Mouse (Mus musculus) embryonic facial prominence, embryonic 14.5 days (tissue): ENCODE results near the gene Rims3. TPM values are rescaled to one million over a fixed set of nuclear protein-coding genes. Genes with fewer than 3 reads are reported as not detected.

Source experiments
- ATAC-seq: fragments of 200-750 bp; cut with Nextera tagmentation; 2 replicates; pipeline ENCODE4 v1.8.0; 2017; ENCODE audit warnings: low read depth, moderate number of reproducible peaks, moderate TSS enrichment
- DNase-seq: peaks from one replicate; pipeline ENCODE4 v3.0.0-alpha.2; 2015; ENCODE audit warnings: low spot score
- H3K27ac ChIP-seq: fragments of 300-500 bp; sonication (generic); replicated peaks from 2 replicates; pipeline ENCODE4 v1.5.1; 2014; ENCODE audit warnings: low read depth, mild to moderate bottlenecking, low read length, moderate library complexity
- H3K27me3 ChIP-seq: fragments of 300-500 bp; sonication (generic); replicated peaks from 2 replicates; pipeline ENCODE4 v1.6.1; 2014; ENCODE audit warnings: low read length; ENCODE audit not compliant: control insufficient read depth, insufficient read depth
- H3K36me3 ChIP-seq: fragments of 300-500 bp; sonication (generic); 2 replicates; pipeline ENCODE4 v1.6.1; 2014; ENCODE audit warnings: low read length, mixed read lengths; ENCODE audit not compliant: control insufficient read depth, insufficient read depth
- H3K4me1 ChIP-seq: fragments of 300-500 bp; sonication (generic); 2 replicates; pipeline ENCODE4 v1.6.1; 2014; ENCODE audit warnings: antibody characterized with exemption, low read length; ENCODE audit not compliant: control insufficient read depth, insufficient read depth
- H3K4me2 ChIP-seq: fragments of 300-500 bp; sonication (generic); 2 replicates; pipeline ENCODE4 v1.6.1; 2014; ENCODE audit warnings: low read depth, mild to moderate bottlenecking, low read length, moderate library complexity, mixed read lengths
- H3K4me3 ChIP-seq: fragments of 300-500 bp; sonication (generic); 2 replicates; pipeline ENCODE4 v1.5.1; 2014; ENCODE audit warnings: low read depth, mild to moderate bottlenecking, low read length
- H3K9ac ChIP-seq: fragments of 300-500 bp; sonication (generic); 2 replicates; pipeline ENCODE4 v1.6.1; 2014; ENCODE audit warnings: low read depth, mild to moderate bottlenecking, low read length, moderate library complexity, mixed read lengths
- H3K9me3 ChIP-seq: fragments of 300-500 bp; sonication (generic); 2 replicates; pipeline ENCODE4 v1.6.1; 2016; ENCODE audit warnings: low read length; ENCODE audit not compliant: control insufficient read depth
- WGBS: fragments of 180-500 bp; shearing (Covaris S2); extraction: QIAGEN DNeasy Blood & Tissue Kit; methylation state at CpG from one replicate; pipeline ENCODE4 v1.1.7; 2014; 5-methylcytosine and 5-hydroxymethylcytosine counted together
- polyA plus RNA-seq: library from polyadenylated mRNA; unstranded; fragments of >200 nt; fragmentation: Nextera tagmentation; extraction: Ambion mirVana; gene quantifications from 2 replicates; pipeline ENCODE4 v1.2.1, GENCODE M21; 2014

The Rims3 gene
- polyA plus RNA-seq, 1 experiment from 2014 or later: 3.4 TPM

GRCm38 (mm10) chr4:120841342-120841741, 13.3 kb upstream of the Rims3 start:
- no peak overlapping the region for H3K27ac ChIP-seq
- DNase-seq (no peak), ATAC-seq (no peak)
- no peak overlapping the region for H3K4me2 ChIP-seq
- 82% methylated on average over 3 of the region's 3 CpGs for WGBS
- no peaks in the 10 kb centered on the region for H3K4me1 ChIP-seq
- no peaks in the 10 kb centered on the region for H3K9me3 ChIP-seq
- H3K36me3 ChIP-seq: no peaks in the 10 kb centered on the region
- H3K4me3 ChIP-seq: no peak overlapping the region
- H3K27me3 ChIP-seq: no peaks in the 10 kb centered on the region
- H3K9ac ChIP-seq: no peak overlapping the region

GRCm38 (mm10) chr4:120844423-120845082, 10.1 kb upstream of the Rims3 start:
- Histone ChIP-seq H3K4me3 (no peak overlapping the region), H3K9ac (no peak overlapping the region), H3K27ac (no peak overlapping the region), H3K4me1 (no peaks in the 10 kb centered on the region), H3K36me3 (no peaks in the 10 kb centered on the region), H3K4me2 (no peak overlapping the region), H3K27me3 (no peaks in the 10 kb centered on the region), H3K9me3 (no peaks in the 10 kb centered on the region)
- ATAC-seq (no peak), DNase-seq (no peak)
- 47% methylated on average over 7 of the region's 7 CpGs for WGBS

- Histone ChIP-seq H3K4me2 (no peak overlapping the region), H3K9ac (no peak overlapping the region), H3K4me3 (no peak overlapping the region), H3K4me1 (no peaks in the 10 kb centered on the region), H3K27ac (no peak overlapping the region), H3K27me3 (no peaks in the 10 kb centered on the region), H3K9me3 (no peaks in the 10 kb centered on the region), H3K36me3 (no peaks in the 10 kb centered on the region)
- DNase-seq (no peak), ATAC-seq (no peak)
- WGBS: 72% methylated on average over 4 of the region's 4 CpGs
These were observed 9.5 kb upstream of the Rims3 start for GRCm38 (mm10) chr4:120845098-120845497.

- H3K4me3 ChIP-seq: no peak overlapping the region
- 83% methylated on average over 6 of the region's 6 CpGs for WGBS
- H3K4me2 ChIP-seq: no peak overlapping the region
- no peak overlapping the region for H3K9ac ChIP-seq
- H3K4me1 ChIP-seq: no peaks in the 10 kb centered on the region
- peaks cover 1% of the 10 kb centered on the region; the same call in 1 of the 2 replicates for H3K9me3 ChIP-seq
- H3K36me3 ChIP-seq: no peaks in the 10 kb centered on the region
- H3K27me3 ChIP-seq: peaks cover 8% of the 10 kb centered on the region; the same call in 1 of the 2 replicates
- DNase-seq (no peak), ATAC-seq (no peak)
- H3K27ac ChIP-seq: no peak overlapping the region
These were observed 5.7 kb upstream of the Rims3 start for GRCm38 (mm10) chr4:120848909-120849308.

GRCm38 (mm10) chr4:120849451-120849850, 5.2 kb upstream of the Rims3 start:
- Histone ChIP-seq H3K36me3 (no peaks in the 10 kb centered on the region), H3K9ac (no peak overlapping the region), H3K4me2 (no peak overlapping the region), H3K9me3 (peaks cover 7% of the 10 kb centered on the region; the same call in 1 of the 2 replicates), H3K4me1 (no peaks in the 10 kb centered on the region), H3K27ac (no peak overlapping the region), H3K4me3 (no peak overlapping the region), H3K27me3 (peaks cover 13% of the 10 kb centered on the region)
- DNase-seq: no peak
- ATAC-seq: no peak
- 66% methylated on average over 11 of the region's 11 CpGs for WGBS

- no peaks in the 10 kb centered on the region for H3K4me1 ChIP-seq
- peaks cover 28% of the 10 kb centered on the region for H3K27me3 ChIP-seq
These were observed 3.7 kb upstream of the Rims3 start for GRCm38 (mm10) chr4:120850946-120851345.

GRCm38 (mm10) chr4:120855360-120856060, 894 bp downstream of the Rims3 start:
- DNase-seq: no peak
- Histone ChIP-seq H3K4me2 (peak overlapping the region; percentile 93), H3K9me3 (peaks cover 9% of the 10 kb centered on the region; the same call in 1 of the 2 replicates), H3K27me3 (peaks cover 36% of the 10 kb centered on the region), H3K9ac (peak overlapping the region; percentile 63; the same call in 1 of the 2 replicates), H3K4me1 (no peaks in the 10 kb centered on the region), H3K27ac (no peak overlapping the region), H3K36me3 (no peaks in the 10 kb centered on the region), H3K4me3 (peak overlapping the region; percentile 54)
- WGBS: 19% methylated on average over 7 of the region's 7 CpGs
- no peak for ATAC-seq

More at GRCm38 (mm10) chr4:120850946-120851345, 3.7 kb upstream of the Rims3 start:
- Histone ChIP-seq H3K4me2 (no peak overlapping the region), H3K9me3 (peaks cover 9% of the 10 kb centered on the region; the same call in 1 of the 2 replicates), H3K9ac (no peak overlapping the region), H3K27ac (no peak overlapping the region), H3K4me3 (no peak overlapping the region), H3K36me3 (no peaks in the 10 kb centered on the region)
- 5% methylated on average over 10 of the region's 10 CpGs for WGBS
- ATAC-seq (peak; percentile 60), DNase-seq (peak; percentile 67)

GRCm38 (mm10) chr4:120856376-120856775, 1.8 kb downstream of the Rims3 start:
- DNase-seq (no peak), ATAC-seq (0 out of 2 replicates have a peak, but pooled peaks have one; percentile 14)
- Histone ChIP-seq H3K27ac (no peak overlapping the region), H3K9me3 (peaks cover 9% of the 10 kb centered on the region; the same call in 1 of the 2 replicates), H3K4me1 (no peaks in the 10 kb centered on the region), H3K9ac (no peak overlapping the region), H3K36me3 (no peaks in the 10 kb centered on the region), H3K4me2 (no peak overlapping the region), H3K4me3 (no peak overlapping the region), H3K27me3 (peaks cover 32% of the 10 kb centered on the region)
- WGBS: 48% methylated on average over 5 of the region's 5 CpGs
